Mouse (Mus musculus): ENCODE data around the gene Aldh4a1. TPM values are rescaled to one million over a fixed set of nuclear protein-coding genes. Genes with fewer than 3 reads are reported as not detected.

Gene Aldh4a1
- polyA plus RNA-seq, 1 experiment from 2014 or later, result 11.2 TPM

GRCm38 (mm10) chr4:139630171-139630570 lies 7.5 kb downstream of the Aldh4a1 start:
- Histone ChIP-seq H3K36me3 (ENCODE audit: control insufficient read depth, insufficient read depth, low read length) (no peaks in the 10 kb centered on the region), H3K27ac (ENCODE audit: low read depth, low read length) (no peak overlapping the region), H3K9me3 (ENCODE audit: control insufficient read depth, low read length) (no peaks in the 10 kb centered on the region), H3K4me3 (ENCODE audit: low read depth, low read length) (no peak overlapping the region), H3K4me1 (ENCODE audit: control insufficient read depth, insufficient read depth, low read length) (no peaks in the 10 kb centered on the region), H3K27me3 (ENCODE audit: control insufficient read depth, insufficient read depth, low read length) (no peaks in the 10 kb centered on the region), H3K9ac (ENCODE audit: low read length) (no peak overlapping the region), H3K4me2 (no peak overlapping the region)
- 73% methylated on average over 10 of the region's 10 CpGs for WGBS
- DNase-seq (ENCODE audit: low spot score, missing footprints) (no peak), ATAC-seq (ENCODE audit: low FRiP score) (no peak)

DNA sequence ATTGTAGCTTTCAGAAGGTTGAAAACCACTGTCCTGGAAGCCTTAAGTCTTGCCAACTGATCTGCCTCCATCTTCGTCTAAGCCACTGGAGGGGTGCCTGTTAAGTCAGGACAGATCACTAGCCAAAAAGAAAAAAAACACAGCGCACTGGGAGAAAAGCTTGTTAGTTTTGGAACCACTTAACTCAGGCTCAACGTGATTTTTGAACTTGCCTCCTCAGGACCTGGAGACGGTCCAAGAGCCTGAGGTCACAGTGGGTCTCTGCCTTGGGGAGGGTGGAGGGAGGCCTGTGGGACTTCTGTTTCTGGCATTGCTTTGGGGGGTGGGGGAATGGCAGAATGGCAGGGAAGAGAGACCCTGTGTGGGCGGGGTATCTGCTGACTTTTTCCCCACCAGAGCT lies 8.5 kb downstream of the Aldh4a1 start:
- no peak overlapping the region for H3K4me3 ChIP-seq (ENCODE audit: low read depth, low read length)
- H3K4me1 ChIP-seq (ENCODE audit: control insufficient read depth, insufficient read depth, low read length), result no peaks in the 10 kb centered on the region
- H3K9me3 ChIP-seq (ENCODE audit: control insufficient read depth, low read length), result no peaks in the 10 kb centered on the region
- H3K36me3 ChIP-seq (ENCODE audit: control insufficient read depth, insufficient read depth, low read length), result no peaks in the 10 kb centered on the region
- ATAC-seq (ENCODE audit: low FRiP score), result no peak
- no peaks in the 10 kb centered on the region for H3K27me3 ChIP-seq (ENCODE audit: control insufficient read depth, insufficient read depth, low read length)
- DNase-seq (ENCODE audit: low spot score, missing footprints), result no peak
- H3K9ac ChIP-seq (ENCODE audit: low read length), result no peak overlapping the region
- no peak overlapping the region for H3K4me2 ChIP-seq
- 77% methylated on average over 5 of the region's 5 CpGs for WGBS
- H3K27ac ChIP-seq (ENCODE audit: low read depth, low read length), result no peak overlapping the region

DNA sequence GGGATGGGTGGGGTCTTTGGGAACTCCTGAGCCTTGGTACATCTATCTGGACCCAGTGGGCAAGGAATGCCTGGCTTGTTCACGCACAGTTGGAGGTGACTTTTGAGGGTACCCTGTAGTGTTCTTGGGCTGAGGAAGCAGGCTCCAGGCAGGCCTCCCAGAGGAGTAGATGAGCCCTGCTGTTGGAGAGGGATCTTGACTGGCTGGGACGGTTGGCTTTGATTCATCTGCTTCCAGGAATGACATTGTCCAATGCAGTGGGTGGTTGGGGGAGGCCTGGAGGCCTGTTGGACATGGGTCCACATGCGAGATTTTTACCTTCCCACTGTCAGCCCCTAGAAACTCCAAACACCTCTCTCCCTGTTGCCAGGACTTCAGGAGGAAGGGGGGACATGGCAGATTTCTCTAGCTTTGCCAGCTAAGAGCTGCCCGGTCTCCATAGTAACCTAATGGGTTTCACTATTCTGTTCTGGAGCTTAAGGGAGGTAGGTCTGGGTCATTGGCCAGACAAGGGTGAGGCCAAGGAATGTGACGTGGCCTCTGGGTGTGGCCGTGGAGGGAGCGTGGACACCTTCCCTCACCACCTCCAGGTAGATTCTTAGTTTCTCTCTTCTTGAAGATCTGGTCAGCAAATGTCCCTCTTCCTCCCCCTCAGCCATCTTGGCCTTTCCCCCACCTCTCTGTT lies 9.0 kb downstream of the Aldh4a1 start:
- H3K4me2 ChIP-seq, result no peak overlapping the region
- no peak overlapping the region for H3K9ac ChIP-seq (ENCODE audit: low read length)
- no peak overlapping the region for H3K27ac ChIP-seq (ENCODE audit: low read depth, low read length)
- H3K4me3 ChIP-seq (ENCODE audit: low read depth, low read length), result no peak overlapping the region
- DNase-seq (ENCODE audit: low spot score, missing footprints), result no peak
- no peak for ATAC-seq (ENCODE audit: low FRiP score)
- no peaks in the 10 kb centered on the region for H3K27me3 ChIP-seq (ENCODE audit: control insufficient read depth, insufficient read depth, low read length)
- H3K4me1 ChIP-seq (ENCODE audit: control insufficient read depth, insufficient read depth, low read length), result no peaks in the 10 kb centered on the region
- no peaks in the 10 kb centered on the region for H3K9me3 ChIP-seq (ENCODE audit: control insufficient read depth, low read length)
- no peaks in the 10 kb centered on the region for H3K36me3 ChIP-seq (ENCODE audit: control insufficient read depth, insufficient read depth, low read length)
- WGBS, result 87% methylated on average over 7 of the region's 7 CpGs

GRCm38 (mm10) chr4:139632254-139632580 lies 9.6 kb downstream of the Aldh4a1 start:
- H3K36me3 ChIP-seq (ENCODE audit: control insufficient read depth, insufficient read depth, low read length), result no peaks in the 10 kb centered on the region
- H3K9me3 ChIP-seq (ENCODE audit: control insufficient read depth, low read length), result no peaks in the 10 kb centered on the region
- no peak overlapping the region for H3K27ac ChIP-seq (ENCODE audit: low read depth, low read length)
- DNase-seq (ENCODE audit: low spot score, missing footprints), result no peak
- no peak overlapping the region for H3K4me2 ChIP-seq
- H3K4me1 ChIP-seq (ENCODE audit: control insufficient read depth, insufficient read depth, low read length), result no peaks in the 10 kb centered on the region
- no peak for ATAC-seq (ENCODE audit: low FRiP score)
- WGBS, result 84% methylated on average over 10 of the region's 10 CpGs
- H3K9ac ChIP-seq (ENCODE audit: low read length), result no peak overlapping the region
- no peaks in the 10 kb centered on the region for H3K27me3 ChIP-seq (ENCODE audit: control insufficient read depth, insufficient read depth, low read length)
- H3K4me3 ChIP-seq (ENCODE audit: low read depth, low read length), result no peak overlapping the region

GRCm38 (mm10) chr4:139636373-139636772 lies 13.7 kb downstream of the Aldh4a1 start:
- no peaks in the 10 kb centered on the region for H3K36me3 ChIP-seq (ENCODE audit: control insufficient read depth, insufficient read depth, low read length)
- 27% methylated on average over 7 of the region's 7 CpGs for WGBS
- peaks cover 13% of the 10 kb centered on the region for H3K4me1 ChIP-seq (ENCODE audit: control insufficient read depth, insufficient read depth, low read length)
- no peaks in the 10 kb centered on the region for H3K27me3 ChIP-seq (ENCODE audit: control insufficient read depth, insufficient read depth, low read length)
- no peaks in the 10 kb centered on the region for H3K9me3 ChIP-seq (ENCODE audit: control insufficient read depth, low read length)
- H3K4me3 ChIP-seq (ENCODE audit: low read depth, low read length), result no peak overlapping the region
- no peak overlapping the region for H3K27ac ChIP-seq (ENCODE audit: low read depth, low read length)
- no peak overlapping the region for H3K4me2 ChIP-seq
- DNase-seq (ENCODE audit: low spot score, missing footprints) (peak; percentile 99), ATAC-seq (ENCODE audit: low FRiP score) (no peak)
- H3K9ac ChIP-seq (ENCODE audit: low read length), result no peak overlapping the region

- Histone ChIP-seq H3K4me1 (ENCODE audit: control insufficient read depth, insufficient read depth, low read length) (peaks cover 26% of the 10 kb centered on the region), H3K27me3 (ENCODE audit: control insufficient read depth, insufficient read depth, low read length) (peaks cover 4% of the 10 kb centered on the region; the same call in 1 of the 2 replicates), H3K9me3 (ENCODE audit: control insufficient read depth, low read length) (no peaks in the 10 kb centered on the region), H3K4me3 (ENCODE audit: low read depth, low read length) (no peak overlapping the region), H3K9ac (ENCODE audit: low read length) (no peak overlapping the region), H3K27ac (ENCODE audit: low read depth, low read length) (no peak overlapping the region), H3K4me2 (no peak overlapping the region), H3K36me3 (ENCODE audit: control insufficient read depth, insufficient read depth, low read length) (no peaks in the 10 kb centered on the region)
- no peak for DNase-seq (ENCODE audit: low spot score, missing footprints)
- 90% methylated on average over 9 of the region's 9 CpGs for WGBS
- ATAC-seq (ENCODE audit: low FRiP score), result no peak
These were observed 15.2 kb downstream of the Aldh4a1 start for GRCm38 (mm10) chr4:139637847-139638246.

- no peak overlapping the region for H3K4me2 ChIP-seq
- no peak overlapping the region for H3K27ac ChIP-seq (ENCODE audit: low read depth, low read length)
- no peaks in the 10 kb centered on the region for H3K36me3 ChIP-seq (ENCODE audit: control insufficient read depth, insufficient read depth, low read length)
- no peak overlapping the region for H3K4me3 ChIP-seq (ENCODE audit: low read depth, low read length)
- peaks cover 8% of the 10 kb centered on the region; the same call in 1 of the 2 replicates for H3K27me3 ChIP-seq (ENCODE audit: control insufficient read depth, insufficient read depth, low read length)
- ATAC-seq (ENCODE audit: low FRiP score) (no peak), DNase-seq (ENCODE audit: low spot score, missing footprints) (no peak)
- 94% methylated on average over 16 of the region's 16 CpGs for WGBS
- H3K9ac ChIP-seq (ENCODE audit: low read length), result no peak overlapping the region
- no peaks in the 10 kb centered on the region for H3K9me3 ChIP-seq (ENCODE audit: control insufficient read depth, low read length)
- peaks cover 26% of the 10 kb centered on the region for H3K4me1 ChIP-seq (ENCODE audit: control insufficient read depth, insufficient read depth, low read length)
These were observed 15.7 kb downstream of the Aldh4a1 start for GRCm38 (mm10) chr4:139638356-139638755.

DNA sequence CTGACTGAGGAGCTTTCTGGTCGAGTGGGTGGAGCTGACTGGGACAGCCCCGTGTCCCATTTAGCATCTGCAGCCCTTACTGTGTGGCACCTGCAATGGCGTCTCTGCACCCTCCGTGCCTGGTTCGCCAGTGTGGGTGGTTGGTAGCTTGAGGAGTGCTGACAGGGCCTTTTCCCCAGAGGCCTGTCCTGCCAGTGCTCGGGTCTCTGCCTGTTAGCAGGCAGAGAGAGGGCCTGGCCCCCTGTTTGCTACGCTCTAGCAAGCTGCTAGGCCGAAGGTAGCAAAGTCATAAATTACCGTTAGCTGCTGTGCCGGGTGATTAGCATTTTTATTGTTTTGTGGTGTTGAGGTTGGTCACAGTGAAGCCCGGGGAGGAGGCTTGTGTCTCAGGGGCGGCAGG lies 17.1 kb downstream of the Aldh4a1 start:
- WGBS, result 26% methylated on average over 12 of the region's 12 CpGs
- H3K9ac ChIP-seq (ENCODE audit: low read length), result peak overlapping the region; percentile 18; the same call in 1 of the 2 replicates
- peaks cover 10% of the 10 kb centered on the region; the same call in 1 of the 2 replicates for H3K27me3 ChIP-seq (ENCODE audit: control insufficient read depth, insufficient read depth, low read length)
- H3K4me3 ChIP-seq (ENCODE audit: low read depth, low read length), result no peak overlapping the region
- no peaks in the 10 kb centered on the region for H3K9me3 ChIP-seq (ENCODE audit: control insufficient read depth, low read length)
- peak; percentile 88 for DNase-seq (ENCODE audit: low spot score, missing footprints)
- H3K4me2 ChIP-seq, result no peak overlapping the region
- no peak for ATAC-seq (ENCODE audit: low FRiP score)
- peaks cover 26% of the 10 kb centered on the region for H3K4me1 ChIP-seq (ENCODE audit: control insufficient read depth, insufficient read depth, low read length)
- no peak overlapping the region for H3K27ac ChIP-seq (ENCODE audit: low read depth, low read length)
- no peaks in the 10 kb centered on the region for H3K36me3 ChIP-seq (ENCODE audit: control insufficient read depth, insufficient read depth, low read length)

- H3K9me3 ChIP-seq (ENCODE audit: control insufficient read depth, low read length), result no peaks in the 10 kb centered on the region
- no peak overlapping the region for H3K4me3 ChIP-seq (ENCODE audit: low read depth, low read length)
- ATAC-seq (ENCODE audit: low FRiP score) (no peak), DNase-seq (ENCODE audit: low spot score, missing footprints) (no peak)
- peaks cover 26% of the 10 kb centered on the region for H3K4me1 ChIP-seq (ENCODE audit: control insufficient read depth, insufficient read depth, low read length)
- no peaks in the 10 kb centered on the region for H3K36me3 ChIP-seq (ENCODE audit: control insufficient read depth, insufficient read depth, low read length)
- no peak overlapping the region for H3K4me2 ChIP-seq
- H3K27me3 ChIP-seq (ENCODE audit: control insufficient read depth, insufficient read depth, low read length), result peaks cover 10% of the 10 kb centered on the region; the same call in 1 of the 2 replicates
- H3K9ac ChIP-seq (ENCODE audit: low read length), result no peak overlapping the region
- WGBS, result 63% methylated on average over 12 of the region's 12 CpGs
- H3K27ac ChIP-seq (ENCODE audit: low read depth, low read length), result no peak overlapping the region
These were observed 17.7 kb downstream of the Aldh4a1 start for GRCm38 (mm10) chr4:139640333-139640732.

Measured in midbrain, embryonic 11.5 days (tissue).